Mouse (Mus musculus) heart, adult 10 weeks (tissue): Measurements from ENCODE around the gene Cenpj. TPM values are rescaled to one million over a fixed set of nuclear protein-coding genes. Genes with fewer than 3 reads are reported as not detected.

Experiments used
- polyA plus RNA-seq: library from polyadenylated mRNA; stranded (reverse); fragments of 350-450 nt; fragmentation: Illumina TruSeq; extraction: RNeasy Lipid Tissue Mini Kit (QIAGEN cat#74804); gene quantifications from one replicate; pipeline ENCODE4 v1.2.3, GENCODE M21; 2014; ENCODE audit warnings: low read depth, low replicate concordance

The Cenpj gene
- polyA plus RNA-seq, result 3.3 TPM

DNA sequence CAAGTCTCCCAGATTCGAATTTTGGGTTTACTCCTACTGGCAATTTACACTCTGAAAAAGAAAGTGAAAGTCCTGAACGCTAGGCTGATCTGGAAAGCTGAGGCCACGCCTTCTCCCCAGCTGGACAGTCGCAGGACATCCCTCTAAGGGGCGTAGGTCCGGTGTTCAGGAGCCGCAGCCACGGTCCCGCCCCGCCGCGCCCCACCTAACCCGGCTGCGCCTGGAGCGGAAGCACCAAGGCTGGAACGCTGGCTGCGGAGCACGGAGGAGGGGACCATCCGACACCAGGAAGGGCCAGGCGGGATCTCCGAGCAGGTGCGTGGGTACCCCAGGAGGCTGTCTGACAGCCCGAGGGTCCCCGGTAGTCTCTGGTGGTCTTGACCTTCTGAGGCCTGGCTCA lies at the start of gene Cenpj, which contains the start of gene Parp4:
Gene Cenpj (minus strand): TSS at position 10 of the 400 bp plus-strand sequence.
Gene Parp4 (plus strand): TSS at position 204 of the 400 bp plus-strand sequence.

Other genes with a start within 250 kb of the Cenpj start
- not detected for gene Atp12a, start 210.4 kb downstream of the Cenpj start, polyA plus RNA-seq
- gene Rnf17, start 172.8 kb downstream of the Cenpj start, polyA plus RNA-seq, result 0.21 TPM
- gene Parp4, start 194 bp upstream of the Cenpj start, polyA plus RNA-seq, result 22.8 TPM
- 25.0 TPM for gene Mphosph8, start 92.8 kb upstream of the Cenpj start, polyA plus RNA-seq
- gene Pspc1, start 202.9 kb upstream of the Cenpj start, polyA plus RNA-seq, result 16.1 TPM
- gene Zmym5, start 236.3 kb upstream of the Cenpj start, polyA plus RNA-seq, result 28.6 TPM